Mouse (Mus musculus) limb, embryonic 14.5 days (tissue): ENCODE data around the gene Atg7. TPM values are rescaled to one million over a fixed set of nuclear protein-coding genes. Genes with fewer than 3 reads are reported as not detected.

Experiments
- ATAC-seq: fragments of 200-750 bp; cut with Nextera tagmentation; 2 replicates; pipeline ENCODE4 v1.8.0; 2017; ENCODE audit warnings: low read depth, moderate number of reproducible peaks, moderate TSS enrichment; ENCODE audit not compliant: low FRiP score
- DNase-seq: peaks from one replicate; pipeline ENCODE4 v3.0.0-alpha.2; 2015; ENCODE audit warnings: low spot score
- H3K27ac ChIP-seq: fragments of 300-500 bp; sonication (generic); replicated peaks from 2 replicates; pipeline ENCODE4 v1.5.1; 2014; ENCODE audit warnings: low read depth, mild to moderate bottlenecking, low read length, moderate library complexity, mixed read lengths
- H3K27me3 ChIP-seq: fragments of 300-500 bp; sonication (generic); 2 replicates; pipeline ENCODE4 v1.6.1; 2014; ENCODE audit warnings: low read length, mixed read lengths; ENCODE audit not compliant: control insufficient read depth, insufficient read depth
- H3K36me3 ChIP-seq: fragments of 300-500 bp; sonication (generic); 2 replicates; pipeline ENCODE4 v1.6.1; 2014; ENCODE audit warnings: mild to moderate bottlenecking, low read length, moderate library complexity, mixed read lengths; ENCODE audit not compliant: control insufficient read depth, insufficient read depth
- H3K4me1 ChIP-seq: fragments of 300-500 bp; sonication (generic); 2 replicates; pipeline ENCODE4 v1.6.1; 2014; ENCODE audit warnings: antibody characterized with exemption, low read length, mixed read lengths; ENCODE audit not compliant: control insufficient read depth, insufficient read depth
- H3K4me2 ChIP-seq: fragments of 300-500 bp; sonication (generic); replicated peaks from 2 replicates; pipeline ENCODE4 v1.6.1; 2014; ENCODE audit warnings: low read depth, mild to moderate bottlenecking, low read length, moderate library complexity; ENCODE audit not compliant: severe bottlenecking
- H3K4me3 ChIP-seq: fragments of 300-500 bp; sonication (generic); replicated peaks from 2 replicates; pipeline ENCODE4 v1.5.1; 2014; ENCODE audit warnings: low read length
- H3K9ac ChIP-seq: fragments of 300-500 bp; sonication (generic); 2 replicates; pipeline ENCODE4 v1.6.1; 2014; ENCODE audit warnings: mild to moderate bottlenecking, low read depth, low read length, moderate library complexity; ENCODE audit not compliant: severe bottlenecking
- H3K9me3 ChIP-seq: fragments of 300-500 bp; sonication (generic); 2 replicates; pipeline ENCODE4 v1.6.1; 2016; ENCODE audit warnings: low read length; ENCODE audit not compliant: control insufficient read depth
- POLR2A ChIP-seq: fragments of 200-500 bp; IDR thresholded peaks from 2 replicates; pipeline ENCODE4 v1.8.0; 2012; ENCODE audit warnings: inconsistent platforms, mild to moderate bottlenecking, moderate library complexity, borderline replicate concordance; ENCODE audit not compliant: insufficient read depth, insufficient read length; ENCODE audit errors: extremely low read depth
- WGBS: fragments of 180-500 bp; shearing (Covaris S2); extraction: QIAGEN DNeasy Blood & Tissue Kit; methylation state at CpG from one replicate; pipeline ENCODE4 v1.1.7; 2014; 5-methylcytosine and 5-hydroxymethylcytosine counted together
- polyA plus RNA-seq, 2 experiments: library from polyadenylated mRNA; depleted of rRNA in 1 of 2; stranded (reverse) in 1 of 2; unstranded in 1 of 2; fragments of >200 nt; fragmentation: Nextera tagmentation in 1 of 2; extraction: Ambion mirVana in 1 of 2; gene quantifications; 2 replicates each; pipeline versions ENCODE4 v1.2.1 to v1.2.3; 2012 to 2014

The Atg7 gene
- polyA plus RNA-seq, 2 experiments = 11.6 to 19.2 TPM

- H3K27ac ChIP-seq = no peak overlapping the region
- ATAC-seq = no peak
- TF ChIP-seq POLR2A = no peak
These were observed 55.0 kb downstream of the Atg7 start for GRCm38 (mm10) chr6:114697646-114698490.

DNA sequence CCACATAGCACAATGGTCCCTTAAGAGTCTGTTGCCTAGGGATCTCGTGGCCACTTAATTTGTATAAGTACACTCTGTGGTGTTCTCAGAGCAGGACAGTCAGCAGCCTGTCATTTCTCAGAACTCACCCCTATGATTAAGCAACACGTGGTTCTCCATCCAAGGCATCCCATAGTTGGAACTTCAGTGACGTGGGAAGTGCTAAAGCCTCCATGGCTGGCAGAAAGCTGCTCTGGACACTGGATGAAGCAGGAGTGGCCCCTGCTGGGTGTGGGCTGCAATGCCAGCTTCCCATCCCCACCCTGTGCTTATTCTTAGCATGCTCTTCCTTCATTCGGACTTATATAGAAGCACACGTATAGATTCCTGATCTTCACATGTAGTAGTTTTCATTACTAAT, 55.7 kb downstream of the Atg7 start:
- no peaks in the 10 kb centered on the region for H3K36me3 ChIP-seq
- H3K4me1 ChIP-seq = no peaks in the 10 kb centered on the region
- no peak overlapping the region for H3K27ac ChIP-seq
- no peak overlapping the region for H3K9ac ChIP-seq
- H3K9me3 ChIP-seq = no peaks in the 10 kb centered on the region
- no peak overlapping the region for H3K4me2 ChIP-seq
- ATAC-seq = no peak
- TF ChIP-seq POLR2A = no peak
- no peaks in the 10 kb centered on the region for H3K27me3 ChIP-seq
- no peak for DNase-seq
- no peak overlapping the region for H3K4me3 ChIP-seq
- 58% methylated on average over 5 of the region's 5 CpGs for WGBS

More at GRCm38 (mm10) chr6:114697646-114698490, 55.0 kb downstream of the Atg7 start:
- Histone ChIP-seq H3K36me3 (no peaks in the 10 kb centered on the region), H3K4me3 (no peak overlapping the region), H3K9me3 (no peaks in the 10 kb centered on the region), H3K4me1 (no peaks in the 10 kb centered on the region), H3K9ac (no peak overlapping the region), H3K4me2 (no peak overlapping the region), H3K27me3 (no peaks in the 10 kb centered on the region)
- 47% methylated on average over 9 of the region's 9 CpGs for WGBS
- DNase-seq = peak; percentile 81

DNA sequence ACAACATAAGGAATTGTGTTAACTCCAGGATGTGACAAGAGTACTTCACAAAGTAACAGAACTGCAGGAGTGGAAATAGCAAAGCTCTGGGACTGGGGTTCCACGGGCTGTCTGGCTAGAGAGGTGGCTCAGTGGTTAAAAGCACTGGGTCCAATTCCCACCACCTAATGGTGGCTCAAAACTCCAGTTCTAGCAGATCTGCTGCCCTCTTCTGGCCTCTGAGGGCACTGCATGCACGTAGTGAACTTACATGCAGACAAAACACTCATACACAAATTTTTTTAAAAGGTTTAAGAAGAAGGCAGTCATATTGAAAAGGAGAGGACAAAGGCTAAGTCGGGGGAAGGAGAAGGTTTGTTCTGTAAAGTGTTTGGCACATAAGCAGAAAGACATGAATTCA, 57.8 kb downstream of the Atg7 start:
- Histone ChIP-seq H3K36me3 (0 out of 2 replicates have a peak, but pooled peaks cover 3% of the 10 kb centered on the region), H3K4me3 (no peak overlapping the region), H3K4me1 (no peaks in the 10 kb centered on the region), H3K27ac (no peak overlapping the region), H3K9me3 (no peaks in the 10 kb centered on the region), H3K9ac (no peak overlapping the region), H3K27me3 (no peaks in the 10 kb centered on the region), H3K4me2 (no peak overlapping the region)
- TF ChIP-seq POLR2A = no peak
- no peak for ATAC-seq
- DNase-seq = no peak
- WGBS = 81% methylated on average over 3 of the region's 3 CpGs

DNA sequence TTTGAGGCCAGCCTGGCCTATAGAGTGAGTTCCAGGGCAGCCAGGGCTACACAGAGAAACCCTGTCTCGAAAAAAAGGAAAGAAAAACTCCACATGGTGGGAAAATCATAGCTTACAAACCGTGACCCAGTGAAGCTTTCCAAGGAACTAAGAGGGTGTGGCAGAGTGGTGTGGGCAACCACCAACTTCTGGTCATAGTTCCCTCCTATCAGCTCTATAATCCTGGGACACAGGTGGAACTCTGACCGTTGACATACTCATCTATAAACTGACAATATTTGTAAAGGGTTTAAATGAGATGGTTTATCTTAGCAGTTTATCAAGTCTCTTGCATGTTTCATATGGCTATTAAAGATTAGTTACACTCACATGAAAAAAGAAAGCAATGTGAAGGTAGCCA, 64.1 kb downstream of the Atg7 start:
- H3K9ac ChIP-seq = no peak overlapping the region
- 81% methylated on average over 3 of the region's 3 CpGs for WGBS
- H3K36me3 ChIP-seq = 0 out of 2 replicates have a peak, but pooled peaks cover 10% of the 10 kb centered on the region
- H3K9me3 ChIP-seq = no peaks in the 10 kb centered on the region
- no peaks in the 10 kb centered on the region for H3K4me1 ChIP-seq
- no peaks in the 10 kb centered on the region for H3K27me3 ChIP-seq
- no peak overlapping the region for H3K27ac ChIP-seq
- ATAC-seq (no peak), DNase-seq (no peak)
- H3K4me3 ChIP-seq = no peak overlapping the region
- H3K4me2 ChIP-seq = no peak overlapping the region
- no peak for TF ChIP-seq POLR2A

DNA sequence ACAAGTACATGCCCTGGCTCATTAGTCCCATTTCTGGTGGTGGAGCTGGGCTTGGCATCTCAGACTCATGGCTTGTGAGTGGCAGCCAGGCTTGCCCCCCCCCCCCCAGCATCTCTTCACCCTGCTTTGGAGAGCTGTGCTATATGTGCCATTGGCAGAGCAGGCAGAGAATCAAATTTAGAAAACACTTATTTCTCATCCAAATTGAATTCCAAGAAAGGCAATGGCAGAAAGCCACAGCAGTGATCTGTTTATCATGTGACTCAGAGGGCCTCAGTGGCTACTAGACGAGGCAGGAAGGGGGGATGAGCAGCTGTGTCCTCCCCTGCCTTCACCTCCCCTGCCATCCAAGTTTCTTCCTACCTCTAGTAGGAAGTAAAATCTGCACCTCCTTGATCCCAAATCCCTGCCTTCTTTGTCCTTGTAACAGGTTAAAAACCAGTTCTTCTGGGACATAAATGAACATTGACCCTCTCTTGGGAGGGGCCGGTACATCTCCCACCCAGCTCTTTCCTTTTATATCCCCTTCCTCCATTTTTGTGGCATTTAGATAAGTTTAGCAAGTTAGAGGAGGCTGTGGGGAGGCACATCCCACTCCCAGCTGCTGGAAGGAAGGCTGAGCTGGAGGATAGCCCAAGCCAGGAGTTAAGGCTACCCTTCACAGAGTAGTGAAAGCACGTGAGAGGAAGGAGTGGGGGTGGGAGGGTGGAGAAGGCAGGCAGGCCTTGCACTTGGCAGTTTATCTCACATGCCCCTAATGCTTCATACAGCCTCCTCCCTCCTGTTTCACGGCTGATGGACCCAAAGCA, 69.5 kb downstream of the Atg7 start:
- ATAC-seq (no peak), DNase-seq (no peak)
- Histone ChIP-seq H3K27me3 (no peaks in the 10 kb centered on the region), H3K4me2 (no peak overlapping the region), H3K9ac (no peak overlapping the region), H3K4me3 (no peak overlapping the region), H3K4me1 (peaks cover 12% of the 10 kb centered on the region), H3K36me3 (0 out of 2 replicates have a peak, but pooled peaks cover 3% of the 10 kb centered on the region), H3K9me3 (no peaks in the 10 kb centered on the region), H3K27ac (no peak overlapping the region)
- TF ChIP-seq POLR2A = no peak
- WGBS = 58% methylated on average over 4 of the region's 4 CpGs
